In genomic region chr4:53354961-53355360, GRCm38 (mm10) we compare ENCODE assay signal across 9 mouse cellular contexts.
DNase-seq lines count a peak whose midpoint lies in the region; ATAC-seq and TF ChIP-seq lines count a peak whose summit lies in the region.
"Had no signal": no experiment of that assay in that cellular context is flagged by ENCODE, and none has a peak within 500 bp of the region (broad histone marks: within the 10 kb centered on the region; RNA-seq: fewer than 3 reads in every experiment).

No protein-coding gene starts in this region.

- no peak overlapping the region for H3K4me3 ChIP-seq in heart, adult 2 months
- H3K4me3 ChIP-seq in heart, embryonic 11.5 days (ENCODE audit: low read depth, low read length), result no peak overlapping the region
- no peak overlapping the region for H3K4me3 ChIP-seq in C2C12 (ENCODE audit: insufficient read depth, poor library complexity, severe bottlenecking)
- H3K4me3 ChIP-seq: embryonic facial prominence, embryonic 12.5 days had no signal

- no peak overlapping the region for H3K27ac ChIP-seq in heart, adult 2 months
- no peak overlapping the region for H3K27ac ChIP-seq in heart, embryonic 11.5 days (ENCODE audit: low read depth, low read length)
- H3K27ac ChIP-seq: embryonic facial prominence, embryonic 12.5 days had no signal

- H3K27me3 ChIP-seq in heart, adult 2 months (ENCODE audit: control insufficient read depth, insufficient read depth, low read length), result no peaks in the 10 kb centered on the region
- H3K27me3 ChIP-seq in heart, embryonic 11.5 days (ENCODE audit: control insufficient read depth, insufficient read depth, low read length), result no peaks in the 10 kb centered on the region
- peaks cover 20% of the 10 kb centered on the region for H3K27me3 ChIP-seq in C2C12 (ENCODE audit: control insufficient read depth, insufficient read depth, insufficient read length)
- H3K27me3 ChIP-seq: embryonic facial prominence, embryonic 12.5 days had no signal

- H3K4me1 ChIP-seq in heart, adult 2 months (ENCODE audit: control insufficient read depth, insufficient read depth, low read length), result no peaks in the 10 kb centered on the region; the same call in 1 of the 2 replicates
- H3K4me1 ChIP-seq in heart, embryonic 11.5 days (ENCODE audit: control insufficient read depth, insufficient read depth, low read length), result no peaks in the 10 kb centered on the region

- H3K9ac ChIP-seq in heart, adult 2 months (ENCODE audit: low read depth, low read length), result no peak overlapping the region
- H3K9ac ChIP-seq in heart, embryonic 11.5 days (ENCODE audit: low read depth, low read length), result no peak overlapping the region
- H3K9ac ChIP-seq: embryonic facial prominence, embryonic 12.5 days had no signal

- H3ac ChIP-seq in C2C12 (ENCODE audit: control insufficient read depth, insufficient read length, low read depth), result no peak overlapping the region

- no peak for ATAC-seq in heart, embryonic 11.5 days (replicated peaks; ENCODE audit: insufficient number of reproducible peaks, low FRiP score, low TSS enrichment)

- intact Hi-C loops in heart, adult 2 months (cut with DNase I), result loop anchor here (1.0 to 5.0 kb wide), 7 partner anchors 88 to 323 kb away; no protein-coding TSS in a partner anchor

- no peaks in the 10 kb centered on the region for H3K79me3 ChIP-seq in C2C12 (ENCODE audit: low read depth)

- TF ChIP-seq POLR2A in heart, adult 2 months (IDR thresholded peaks at IDR 0.05; ENCODE audit: insufficient read depth, low read depth, low read length), result no peak

- 19% methylated on average over 5 of the region's 5 CpGs for WGBS in heart, adult 2 months
- 31% methylated on average over 5 of the region's 5 CpGs for WGBS in heart, embryonic 11.5 days (ENCODE audit: insufficient replicate concordance)

- TF ChIP-seq CTCF in heart, adult 2 months (IDR thresholded peaks at IDR 0.05), result peak; percentile 81
- TF ChIP-seq CTCF in C2C12 (IDR thresholded peaks at IDR 0.05; ENCODE audit: control insufficient read depth, insufficient read depth, insufficient read length), result peak; percentile 34

- peak in 1 of 2 experiments; percentile 39 for DNase-seq in heart, adult 2 months
- peak; percentile 18 for DNase-seq in adrenal gland, adult 8-10 months
- DNase-seq in heart, postnatal 4 days, result peak; percentile 21
- DNase-seq in left cerebral cortex, adult 8-10 months (ENCODE audit: low spot score in 2 of 2), result peak; percentile 9 to 15
- peak; percentile 34 for DNase-seq in telencephalon, adult 2 months (ENCODE audit: low read depth, low spot score)
- DNase-seq in testis, postnatal 10 days (ENCODE audit: low spot score), result no peak

- H3K79me2 ChIP-seq in heart, adult 2 months (replicated peaks; ENCODE audit: control insufficient read depth, insufficient read depth, low read length), result no peaks in the 10 kb centered on the region
- H3K79me2 ChIP-seq in C2C12 (ENCODE audit: control insufficient read depth, insufficient read depth), result no peaks in the 10 kb centered on the region

- TF ChIP-seq EP300 in heart, adult 2 months (IDR thresholded peaks at IDR 0.05; ENCODE audit: insufficient read depth, low read depth, low read length), result 0 out of 2 replicates have a peak, but pooled peaks have one; percentile 43

- H3K36me3 ChIP-seq in heart, adult 2 months (ENCODE audit: control insufficient read depth, insufficient read depth, low read length), result no peaks in the 10 kb centered on the region
- no peaks in the 10 kb centered on the region for H3K36me3 ChIP-seq in heart, embryonic 11.5 days (ENCODE audit: control insufficient read depth, insufficient read depth, low read length)
- no peaks in the 10 kb centered on the region for H3K36me3 ChIP-seq in C2C12 (ENCODE audit: control insufficient read depth, insufficient read depth)
- H3K36me3 ChIP-seq: embryonic facial prominence, embryonic 12.5 days had no signal

- H3K4me2 ChIP-seq in heart, embryonic 11.5 days, result no peak overlapping the region
- H3K4me2 ChIP-seq: embryonic facial prominence, embryonic 12.5 days had no signal

- no peaks in the 10 kb centered on the region for H3K9me3 ChIP-seq in heart, embryonic 11.5 days (replicated peaks; ENCODE audit: control insufficient read depth, low read length)
- H3K9me3 ChIP-seq: embryonic facial prominence, embryonic 12.5 days had no signal

TF ChIP-seq in C2C12, 6 proteins besides CTCF, POLR2A, EP300 and RAD21:
- TF ChIP-seq MAX (IDR thresholded peaks at IDR 0.05) (no peak), MYOD1 (IDR thresholded peaks at IDR 0.05; ENCODE audit: control insufficient read depth, insufficient read length, low read depth) (no peak), FOSL1 (IDR thresholded peaks at IDR 0.05; ENCODE audit: insufficient read depth, low read length, poor library complexity, severe bottlenecking) (no peak), USF1 (IDR thresholded peaks at IDR 0.05; ENCODE audit: low read depth) (no peak), MYOG (IDR thresholded peaks at IDR 0.05; ENCODE audit: control insufficient read depth, extremely low read depth, insufficient read length) (no peak), CEBPB (IDR thresholded peaks at IDR 0.05; ENCODE audit: low read depth) (no peak)
TF ChIP-seq in C2C12: peak in this region for 0.
